Mouse (Mus musculus): ENCODE results near the gene Hmga1. TPM values are rescaled to one million over a fixed set of nuclear protein-coding genes. Genes with fewer than 3 reads are reported as not detected.
A peak's percentile ranks its signal among the peaks of the same experiment; 100 is the strongest.

The Hmga1 gene
- total and polyA plus RNA-seq, 2 experiments = 5.7 to 21.4 TPM

DNA sequence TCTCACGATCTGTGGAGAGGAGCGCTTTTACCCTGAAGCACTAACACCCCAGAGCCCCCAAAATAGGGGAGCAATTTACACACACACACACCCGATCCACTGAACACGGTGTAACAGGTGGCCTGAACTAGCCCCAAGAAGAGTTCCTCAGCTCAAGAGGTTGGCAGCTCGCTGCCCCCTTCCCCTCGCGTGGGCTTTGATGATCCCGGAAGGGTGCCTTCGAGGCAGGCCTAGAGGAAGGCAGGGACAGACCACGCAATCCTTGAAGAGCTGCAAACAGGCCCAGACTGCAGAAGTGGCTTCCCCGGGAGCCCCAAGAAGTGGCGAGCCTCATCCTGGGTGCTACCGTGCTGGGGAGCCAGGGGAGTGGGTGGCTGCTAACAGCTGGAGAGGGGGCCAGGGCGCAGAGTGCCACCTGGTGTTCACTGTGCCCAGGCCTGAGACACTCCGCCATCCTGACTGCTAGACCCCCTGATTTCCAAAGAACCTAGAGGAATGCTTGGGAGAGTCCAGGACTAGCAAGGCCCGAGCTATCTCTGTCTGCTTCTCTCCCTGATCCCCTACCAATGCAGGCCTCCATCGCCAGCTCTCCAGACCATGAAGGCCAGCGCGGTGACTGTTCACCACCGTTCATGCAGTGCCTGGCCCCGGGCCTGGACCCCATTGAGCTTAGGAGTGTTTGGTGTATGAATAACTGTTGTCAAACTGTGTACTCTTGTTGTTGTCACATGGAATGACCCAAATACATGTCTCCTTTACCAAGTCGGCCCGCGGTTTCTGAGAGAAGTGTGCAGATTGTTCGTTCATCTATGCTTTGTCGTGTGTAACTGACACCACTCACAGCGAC is 42.2 kb upstream of the Hmga1 start:
- peaks cover 19% of the 10 kb centered on the region for H3K27me3 ChIP-seq (ENCODE audit: control insufficient read depth, insufficient read depth, low read length)
- H3K4me3 ChIP-seq (ENCODE audit: insufficient read depth, low read depth, low read length) = no peak overlapping the region
- no peaks in the 10 kb centered on the region for H3K4me1 ChIP-seq (ENCODE audit: control insufficient read depth, insufficient read depth, low read length)
- H3K9ac ChIP-seq (ENCODE audit: low read depth, low read length) = no peak overlapping the region
- H3K79me2 ChIP-seq (ENCODE audit: control insufficient read depth, insufficient read depth, low read length) = no peaks in the 10 kb centered on the region
- no peak overlapping the region for H3K27ac ChIP-seq (replicated peaks; ENCODE audit: insufficient read depth, low read depth, low read length)
- H3K36me3 ChIP-seq (ENCODE audit: control insufficient read depth, insufficient read depth, low read length) = no peaks in the 10 kb centered on the region
- no peak for TF ChIP-seq POLR2A (IDR thresholded peaks at IDR 0.05; ENCODE audit: extremely low read depth, insufficient read depth, low read length)
- TF ChIP-seq CTCF (IDR thresholded peaks at IDR 0.05; ENCODE audit: low read depth, low read length) = 0 out of 2 replicates have a peak, but pooled peaks have one; percentile 4
- WGBS = 37% methylated on average over 27 of the region's 27 CpGs
- no peak for DNase-seq (ENCODE audit: extremely low read depth, low read depth, low spot score)

GRCm38 (mm10) chr17:27518296-27518695 is 38.0 kb upstream of the Hmga1 start:
- DNase-seq (ENCODE audit: extremely low read depth, low read depth, low spot score) = no peak
- no peaks in the 10 kb centered on the region for H3K79me2 ChIP-seq (ENCODE audit: control insufficient read depth, insufficient read depth, low read length)
- no peaks in the 10 kb centered on the region for H3K36me3 ChIP-seq (ENCODE audit: control insufficient read depth, insufficient read depth, low read length)
- peaks cover 6% of the 10 kb centered on the region for H3K27me3 ChIP-seq (ENCODE audit: control insufficient read depth, insufficient read depth, low read length)
- TF ChIP-seq CTCF (IDR thresholded peaks at IDR 0.05; ENCODE audit: low read depth, low read length) = no peak
- TF ChIP-seq POLR2A (IDR thresholded peaks at IDR 0.05; ENCODE audit: extremely low read depth, insufficient read depth, low read length) = no peak
- H3K4me3 ChIP-seq (ENCODE audit: insufficient read depth, low read depth, low read length) = no peak overlapping the region
- no peaks in the 10 kb centered on the region for H3K4me1 ChIP-seq (ENCODE audit: control insufficient read depth, insufficient read depth, low read length)
- 64% methylated on average over 9 of the region's 9 CpGs for WGBS
- no peak overlapping the region for H3K27ac ChIP-seq (replicated peaks; ENCODE audit: insufficient read depth, low read depth, low read length)
- no peak overlapping the region for H3K9ac ChIP-seq (ENCODE audit: low read depth, low read length)

GRCm38 (mm10) chr17:27518700-27519595 is 37.3 kb upstream of the Hmga1 start:
- Histone ChIP-seq H3K4me1 (ENCODE audit: control insufficient read depth, insufficient read depth, low read length) (no peaks in the 10 kb centered on the region), H3K27ac (replicated peaks; ENCODE audit: insufficient read depth, low read depth, low read length) (no peak overlapping the region), H3K9ac (ENCODE audit: low read depth, low read length) (no peak overlapping the region), H3K36me3 (ENCODE audit: control insufficient read depth, insufficient read depth, low read length) (no peaks in the 10 kb centered on the region), H3K27me3 (ENCODE audit: control insufficient read depth, insufficient read depth, low read length) (peaks cover 6% of the 10 kb centered on the region), H3K4me3 (ENCODE audit: insufficient read depth, low read depth, low read length) (no peak overlapping the region), H3K79me2 (ENCODE audit: control insufficient read depth, insufficient read depth, low read length) (no peaks in the 10 kb centered on the region)
- DNase-seq (ENCODE audit: extremely low read depth, low read depth, low spot score) = no peak
- 43% methylated on average over 15 of the region's 15 CpGs for WGBS
- TF ChIP-seq POLR2A (IDR thresholded peaks at IDR 0.05; ENCODE audit: extremely low read depth, insufficient read depth, low read length) (no peak), CTCF (IDR thresholded peaks at IDR 0.05; ENCODE audit: low read depth, low read length) (no peak)

- Histone ChIP-seq H3K36me3 (ENCODE audit: control insufficient read depth, insufficient read depth, low read length) (no peaks in the 10 kb centered on the region), H3K27me3 (ENCODE audit: control insufficient read depth, insufficient read depth, low read length) (peaks cover 3% of the 10 kb centered on the region; the same call in 1 of the 2 replicates), H3K4me3 (ENCODE audit: insufficient read depth, low read depth, low read length) (no peak overlapping the region), H3K79me2 (ENCODE audit: control insufficient read depth, insufficient read depth, low read length) (no peaks in the 10 kb centered on the region), H3K27ac (replicated peaks; ENCODE audit: insufficient read depth, low read depth, low read length) (no peak overlapping the region), H3K4me1 (ENCODE audit: control insufficient read depth, insufficient read depth, low read length) (no peaks in the 10 kb centered on the region), H3K9ac (ENCODE audit: low read depth, low read length) (no peak overlapping the region)
- no peak for DNase-seq (ENCODE audit: extremely low read depth, low read depth, low spot score)
- under 1% methylated on average over 27 of the region's 27 CpGs for WGBS
- peak; percentile 90 for TF ChIP-seq CTCF (IDR thresholded peaks at IDR 0.05; ENCODE audit: low read depth, low read length)
- no peak for TF ChIP-seq POLR2A (IDR thresholded peaks at IDR 0.05; ENCODE audit: extremely low read depth, insufficient read depth, low read length)
Observed at GRCm38 (mm10) chr17:27520557-27520956, 35.7 kb upstream of the Hmga1 start.

- no peak within 1 kb of the TSS for H3K4me3 ChIP-seq (ENCODE audit: insufficient read depth, low read depth, low read length)
- no peak within 1 kb of the TSS for H3K27ac ChIP-seq (replicated peaks; ENCODE audit: insufficient read depth, low read depth, low read length)
- H3K36me3 ChIP-seq (ENCODE audit: control insufficient read depth, insufficient read depth, low read length) = no peaks in the 10 kb centered on the region
- peaks cover 3% of the 10 kb centered on the region; the same call in 1 of the 2 replicates for H3K27me3 ChIP-seq (ENCODE audit: control insufficient read depth, insufficient read depth, low read length)
- TF ChIP-seq CTCF (IDR thresholded peaks at IDR 0.05; ENCODE audit: low read depth, low read length) = no peak
- no peak for TF ChIP-seq POLR2A (IDR thresholded peaks at IDR 0.05; ENCODE audit: extremely low read depth, insufficient read depth, low read length)
- H3K79me2 ChIP-seq (ENCODE audit: control insufficient read depth, insufficient read depth, low read length) = no peaks in the 10 kb centered on the region
- WGBS = 83% methylated on average over 5 of the region's 5 CpGs
- no peaks in the 10 kb centered on the region for H3K4me1 ChIP-seq (ENCODE audit: control insufficient read depth, insufficient read depth, low read length)
- no peak within 1 kb of the TSS for H3K9ac ChIP-seq (ENCODE audit: low read depth, low read length)
- no peak for DNase-seq (ENCODE audit: extremely low read depth, low read depth, low spot score)
Observed at GRCm38 (mm10) chr17:27521303-27521702, 35.0 kb upstream of the Hmga1 start, which contains the start of gene Grm4. Grm4 (minus strand) TSS chr17:27521403.
